Mouse (Mus musculus) heart, postnatal 25 days (tissue): ENCODE measurements around the gene Etv2. TPM values are rescaled to one million over a fixed set of nuclear protein-coding genes. Genes with fewer than 3 reads are reported as not detected.

Experiments
- DNase-seq: peaks from one replicate; pipeline ENCODE4 v3.0.0; 2022; ENCODE audit warnings: low spot score
- intact Hi-C: fragments of 180-260 bp; cut with DNase I; formaldehyde crosslinking; loops from one replicate; pipeline ENCODE4 v1.15.1; 2025
- microRNA-seq: library from miRNA; unstranded; fragments of <30 nt; microRNA quantifications from one replicate; pipeline ENCODE4 v1.2.0, GENCODE M21; 2022
- total RNA-seq, 2 experiments: library from RNA; stranded (reverse); gene quantifications; 2 replicates each; pipeline ENCODE4 v1.2.3; 2021

Gene Etv2
- total RNA-seq, 2 experiments from 2014 or later = not detected

GRCm38 (mm10) chr7:30591605-30591951 lies 44.1 kb downstream of the Etv2 start:
- intact Hi-C loops = loop anchor here (2.0 to 5.0 kb wide), 2 partner anchors 13 to 271 kb away; partner anchors contain the start of gene Ffar1
- DNase-seq = no peak

GRCm38 (mm10) chr7:30590927-30591604 lies 44.6 kb downstream of the Etv2 start:
- intact Hi-C loops = loop anchor here (2.0 to 5.0 kb wide), 2 partner anchors 14 to 271 kb away; partner anchors contain the start of gene Ffar1
- no peak for DNase-seq

DNA sequence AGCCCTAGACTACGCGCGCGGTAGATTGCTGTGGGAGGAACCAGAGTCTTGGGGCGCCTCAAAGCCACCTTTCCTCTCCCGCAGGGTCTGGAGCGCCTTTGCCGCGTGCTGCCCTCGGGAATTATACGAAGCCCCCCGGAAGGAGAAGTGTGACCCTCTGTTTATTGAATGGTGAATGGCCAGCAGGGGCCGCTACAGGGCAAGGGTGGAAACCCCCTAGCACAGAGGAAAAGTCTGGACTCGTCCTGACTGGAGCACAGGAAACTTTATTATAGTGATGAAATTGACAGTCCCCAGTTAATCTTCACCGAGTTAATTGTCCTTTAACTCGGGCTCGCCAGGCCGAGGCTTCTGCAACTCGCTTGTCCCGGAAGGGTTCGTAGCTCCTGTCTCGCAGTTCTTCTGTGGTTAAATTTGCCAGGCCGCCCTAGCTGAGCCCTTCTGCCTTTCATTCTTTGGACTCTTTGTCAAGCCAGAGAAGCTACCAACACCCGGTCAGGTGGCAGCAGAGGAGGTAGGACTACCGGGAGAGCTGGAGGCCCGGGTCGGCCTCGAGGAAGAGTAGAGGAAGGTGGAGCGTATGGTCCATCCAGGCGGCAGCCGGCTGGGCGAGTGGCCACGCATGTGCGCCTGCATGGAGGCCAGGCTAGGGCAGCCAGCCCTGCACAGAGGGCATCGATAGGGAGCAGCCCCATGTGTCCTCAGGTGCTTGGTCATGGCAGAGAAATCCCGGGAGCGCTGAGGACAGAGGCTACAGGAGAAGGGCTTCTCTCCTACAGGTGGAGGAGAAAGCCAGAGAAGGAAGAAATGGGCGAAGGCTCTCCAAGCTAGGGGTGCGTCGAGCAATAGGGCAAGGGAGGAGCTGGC lies 46.0 kb downstream of the Etv2 start:
- DNase-seq = peak; percentile 63
- intact Hi-C loops = loop anchor here (1.0 to 10.0 kb wide), 5 partner anchors 15 to 365 kb away; partner anchors contain the start of genes Ffar1 and Usf2

DNA sequence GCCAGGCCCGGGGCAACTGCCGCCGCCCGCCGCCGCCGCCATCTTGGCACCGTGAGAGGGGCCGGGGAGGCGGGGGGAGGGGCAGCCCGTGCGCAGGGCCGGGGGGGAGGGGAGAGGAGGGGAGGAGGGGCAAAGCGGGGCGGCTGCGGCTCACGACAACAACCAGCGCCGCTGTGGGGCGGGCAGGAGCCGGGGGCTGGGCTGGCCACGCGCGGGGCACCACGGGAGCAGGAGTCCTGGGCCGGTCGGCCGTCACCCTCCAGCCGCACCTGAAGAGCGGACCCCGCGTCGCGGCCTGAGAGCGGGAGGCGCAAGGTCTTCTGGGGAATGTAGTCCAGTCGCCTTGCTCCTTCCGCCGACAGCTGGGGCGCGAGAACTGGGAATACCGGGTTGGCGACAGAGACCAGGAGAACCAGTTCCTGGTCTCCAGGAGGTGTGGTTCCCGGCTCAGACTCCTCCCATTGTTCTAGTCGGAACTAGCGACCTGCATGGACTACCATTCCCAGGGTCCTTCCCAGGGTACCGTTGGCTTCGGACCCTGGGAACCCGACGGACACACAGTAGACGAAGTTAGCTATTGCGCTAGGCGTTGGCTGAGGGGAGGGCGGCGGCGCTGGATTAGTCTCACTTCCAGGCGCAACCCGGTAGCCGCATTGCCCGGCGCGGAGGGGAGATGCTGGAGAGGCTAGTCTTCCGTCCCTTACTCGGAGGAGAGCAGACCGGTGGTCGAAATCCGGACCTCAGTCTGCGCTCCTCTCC lies 46.8 kb downstream of the Etv2 start, which contains the start of gene Kmt2b:
Gene Kmt2b, minus strand, starts transcription at position 51 of the 759 bp plus-strand sequence.
- peak; percentile 97 for DNase-seq
- intact Hi-C loops = loop anchor here (1.0 to 10.0 kb wide), 3 partner anchors 24 to 366 kb away; partner anchors contain the start of gene Usf2

- intact Hi-C loops = loop anchor here (5.0 to 10.0 kb wide), 2 partner anchors 79 to 367 kb away; partner anchors contain the start of gene Usf2
- DNase-seq = peak; percentile 16
These were observed 47.6 kb downstream of the Etv2 start for GRCm38 (mm10) chr7:30587842-30588667.

- intact Hi-C loops = loop anchor here (1.0 to 10.0 kb wide), 3 partner anchors 21 to 368 kb away; partner anchors contain the start of genes Igflr1 and Usf2
These were observed 49.1 kb downstream of the Etv2 start for GRCm38 (mm10) chr7:30586455-30587020.

DNA sequence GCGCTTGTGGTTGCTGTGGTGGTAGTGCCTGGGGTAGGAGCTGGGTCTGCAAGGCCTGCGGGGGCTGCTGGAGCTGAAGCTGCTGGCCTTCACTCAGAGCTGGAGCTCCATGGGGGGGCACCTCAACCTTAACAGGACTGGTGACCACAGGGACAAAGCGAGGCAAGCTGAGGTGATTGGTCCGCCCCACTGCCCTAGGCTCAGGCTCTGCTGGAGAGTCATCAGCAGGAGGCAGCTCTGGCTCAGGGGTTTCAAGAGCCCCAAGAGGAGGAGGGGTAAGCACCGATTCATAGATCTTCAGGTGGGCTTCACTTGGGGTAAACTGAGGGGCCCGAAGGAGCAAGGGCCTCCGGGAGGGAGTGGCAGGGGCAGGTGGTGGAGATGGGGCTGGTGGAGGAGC lies 50.5 kb downstream of the Etv2 start:
- intact Hi-C loops = loop anchor here (5.0 to 10.0 kb wide), 2 partner anchors 82 to 370 kb away; partner anchors contain the start of gene Usf2
- no peak for DNase-seq

More at GRCm38 (mm10) chr7:30586455-30587020, 49.1 kb downstream of the Etv2 start:
- no peak for DNase-seq

- intact Hi-C loops = loop anchor here (10.0 kb wide), 1 partner anchor 370 kb away; the partner anchor contains the start of gene Usf2
- no peak for DNase-seq
These were observed 51.3 kb downstream of the Etv2 start for GRCm38 (mm10) chr7:30584339-30584738.

Small RNA genes lying within 50 kb of the gene (microRNA-seq; reads per million reads assigned to microRNA genes)
- not detected for gene Mir3569

Other genes with a start within 250 kb of the Etv2 start
- 10 to 100 TPM; 17.7 to 18.4 TPM for gene Tyrobp, start 222.1 kb downstream of the Etv2 start, total RNA-seq
- gene Hcst, start 216.0 kb downstream of the Etv2 start, total RNA-seq = not detected
- gene Nfkbid, start 214.1 kb downstream of the Etv2 start, total RNA-seq = under 1 TPM; 0.20 to 0.47 TPM
- gene Aplp1, start 190.3 kb downstream of the Etv2 start, total RNA-seq = 1 to 10 TPM; 3.5 TPM
- not detected for gene Kirrel2, start 178.2 kb downstream of the Etv2 start, total RNA-seq
- not detected for gene Nphs1, start 177.5 kb downstream of the Etv2 start, total RNA-seq
- gene Prodh2, start 142.2 kb downstream of the Etv2 start, total RNA-seq = not detected
- gene Arhgap33, start 100.8 kb downstream of the Etv2 start, total RNA-seq = 1 to 10 TPM in 1 of 2 experiments, under 1 TPM in 1; 0.81 to 1.1 TPM
- gene Hspb6, start 83.7 kb downstream of the Etv2 start, total RNA-seq = 100 to 1,000 TPM; 720 to 731 TPM
- 1 to 10 TPM; 4.5 to 4.7 TPM for gene Proser3, start 83.6 kb downstream of the Etv2 start, total RNA-seq
- gene Lin37, start 76.0 kb downstream of the Etv2 start, total RNA-seq = 10 to 100 TPM; 15.1 to 15.5 TPM
- 10 to 100 TPM; 63.7 to 66.4 TPM for gene U2af1l4, start 72.6 kb downstream of the Etv2 start, total RNA-seq
- gene Gm49396, start 72.5 kb downstream of the Etv2 start, total RNA-seq = 1 to 10 TPM; 1.4 to 1.9 TPM
- gene Psenen, start 72.2 kb downstream of the Etv2 start, total RNA-seq = 10 to 100 TPM; 61.2 to 70.3 TPM
- 1 to 10 TPM; 1.3 to 1.6 TPM for gene Igflr1, start 70.4 kb downstream of the Etv2 start, total RNA-seq
- 10 to 100 TPM; 17.5 to 22.7 TPM for gene Kmt2b, start 47.1 kb downstream of the Etv2 start, total RNA-seq
- gene Zbtb32, start 36.9 kb downstream of the Etv2 start, total RNA-seq = not detected
- gene Upk1a, start 23.0 kb downstream of the Etv2 start, total RNA-seq = under 1 TPM in 1 of 2 experiments, not detected in 1; 0.52 TPM
- gene Cox6b1, start 9.7 kb downstream of the Etv2 start, total RNA-seq = 1,000 to 10,000 TPM; 4,579 to 4,828 TPM
- gene Rbm42, start 14.5 kb upstream of the Etv2 start, total RNA-seq = 10 to 100 TPM; 49.9 to 53.9 TPM
- 1 to 10 TPM; 4.3 TPM for gene Haus5, start 29.1 kb upstream of the Etv2 start, total RNA-seq
- under 1 TPM in 1 of 2 experiments, not detected in 1; 0.65 TPM for gene Pmis2, start 35.8 kb upstream of the Etv2 start, total RNA-seq
- not detected for gene 2200002J24Rik, start 63.1 kb upstream of the Etv2 start, total RNA-seq
- gene Atp4a, start 76.4 kb upstream of the Etv2 start, total RNA-seq = not detected
- gene Tmem147, start 93.7 kb upstream of the Etv2 start, total RNA-seq = 100 to 1,000 TPM; 269 to 278 TPM
- gene Gapdhs, start 107.8 kb upstream of the Etv2 start, total RNA-seq = not detected
- 1 to 10 TPM; 2.3 to 5.5 TPM for gene Sbsn, start 115.6 kb upstream of the Etv2 start, total RNA-seq
- 1 to 10 TPM; 3.6 to 6.6 TPM for gene Dmkn, start 127.9 kb upstream of the Etv2 start, total RNA-seq
- gene Krtdap, start 152.0 kb upstream of the Etv2 start, total RNA-seq = not detected
- under 1 TPM in 1 of 2 experiments, not detected in 1; 0.22 TPM for gene Ffar2, start 187.9 kb upstream of the Etv2 start, total RNA-seq
- gene Ffar3, start 220.3 kb upstream of the Etv2 start, total RNA-seq = not detected
- not detected for gene Ffar1, start 225.7 kb upstream of the Etv2 start, total RNA-seq
- 1 to 10 TPM in 1 of 2 experiments, under 1 TPM in 1; 0.78 to 1.4 TPM for gene Cd22, start 244.5 kb upstream of the Etv2 start, total RNA-seq